Mouse (Mus musculus): ENCODE results near the gene Olfr789. TPM values are rescaled to one million over a fixed set of nuclear protein-coding genes. Genes with fewer than 3 reads are reported as not detected.

The Olfr789 gene
- total RNA-seq (2021), result not detected
- long read RNA-seq, experiment 1, result 0 reads
- long read RNA-seq, experiment 2, result 0 reads

DNA sequence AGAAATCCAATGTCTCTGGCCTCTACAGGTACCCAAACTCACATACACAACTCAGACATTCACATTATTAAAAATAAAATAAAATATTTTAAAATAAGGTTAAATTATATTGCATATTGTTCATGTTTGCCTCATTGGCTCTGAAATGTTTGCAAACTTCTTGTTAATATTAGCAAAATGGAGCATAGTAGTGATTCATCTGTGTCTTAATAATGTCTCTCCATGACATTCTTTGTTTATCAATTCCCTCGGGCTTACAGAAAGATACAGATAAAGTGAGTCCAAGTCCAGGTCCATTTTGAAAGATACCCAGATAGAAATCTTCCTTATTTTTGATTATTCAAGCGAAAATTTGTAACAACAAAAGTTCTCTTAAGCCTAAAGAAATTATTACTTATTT, at the start of gene Olfr789:
TSS of gene Olfr789 (plus strand) at position 301 of the 400 bp plus-strand sequence.
- DNase-seq, result no peak

- DNase-seq, result no peak
Observed at GRCm38 (mm10) chr10:129461562-129461961, 23.0 kb upstream of the Olfr789 start, which contains the start of gene Olfr787. Olfr787 (plus strand) TSS chr10:129461862.

DNA sequence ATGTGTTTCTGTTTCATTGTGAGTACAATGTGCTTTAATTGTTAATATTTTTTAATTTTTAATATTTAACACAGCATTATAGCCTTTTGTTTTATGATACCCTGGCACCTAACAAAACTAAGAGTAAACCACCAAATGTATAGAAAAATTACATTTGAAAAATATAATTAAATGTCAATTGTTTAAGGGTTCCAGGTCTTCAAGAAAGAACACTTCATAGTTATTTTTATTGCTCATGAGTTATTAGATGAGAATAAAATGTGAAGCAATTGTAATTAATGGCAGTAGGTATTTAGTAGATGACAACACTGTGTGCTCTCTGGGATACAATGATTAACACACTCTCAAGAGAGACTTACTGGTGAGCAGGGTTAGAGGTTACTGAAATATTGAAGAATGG, 13.9 kb upstream of the Olfr789 start, which contains the start of gene Olfr788:
TSS of gene Olfr788 (plus strand) at position 301 of the 400 bp plus-strand sequence.
- no peak for DNase-seq

- no peak for DNase-seq
Observed at GRCm38 (mm10) chr10:129473256-129473655, 11.3 kb upstream of the Olfr789 start.

DNA sequence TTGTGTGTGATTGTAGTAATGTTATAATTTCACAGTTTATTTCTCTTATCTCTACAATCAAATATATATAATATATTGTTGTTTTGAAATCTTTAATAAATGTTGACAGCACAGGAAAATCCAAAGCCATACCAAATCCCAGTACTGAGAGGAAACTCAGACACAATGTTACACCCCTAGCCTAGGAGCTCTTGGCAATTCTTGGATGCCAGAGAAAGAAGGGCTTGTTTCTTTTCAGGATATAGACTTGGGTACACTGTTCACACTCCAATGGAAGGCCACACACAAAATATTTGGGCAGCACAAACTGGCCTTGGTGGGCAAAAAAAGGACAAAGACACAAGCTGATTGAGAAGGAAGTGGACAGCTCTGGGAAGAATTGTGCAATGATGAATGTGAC, 10.8 kb upstream of the Olfr789 start:
- no peak for DNase-seq

GRCm38 (mm10) chr10:129490101-129490500, 5.5 kb downstream of the Olfr789 start:
- DNase-seq, result no peak

DNA sequence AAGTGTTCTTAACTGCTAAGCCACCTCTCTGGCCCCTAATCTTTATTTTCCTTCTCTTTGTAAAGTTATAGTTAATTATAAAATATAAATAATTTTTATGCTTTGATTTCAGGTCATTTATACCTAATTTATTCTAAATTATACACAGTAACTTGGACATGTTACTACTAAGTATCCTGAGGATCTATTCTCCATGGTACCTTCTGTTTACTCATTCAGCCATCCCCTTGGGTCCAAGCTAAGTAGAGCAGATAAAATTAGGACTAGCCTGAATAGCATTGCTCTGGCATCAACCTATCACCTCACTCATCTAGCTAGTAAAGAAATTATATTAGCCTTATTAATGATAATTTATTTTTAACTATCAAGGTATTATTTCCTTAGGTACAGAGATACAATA, 13.6 kb downstream of the Olfr789 start, which contains the start of gene Olfr790:
TSS of gene Olfr790 (plus strand) at position 301 of the 400 bp plus-strand sequence.
- DNase-seq, result no peak

DNA sequence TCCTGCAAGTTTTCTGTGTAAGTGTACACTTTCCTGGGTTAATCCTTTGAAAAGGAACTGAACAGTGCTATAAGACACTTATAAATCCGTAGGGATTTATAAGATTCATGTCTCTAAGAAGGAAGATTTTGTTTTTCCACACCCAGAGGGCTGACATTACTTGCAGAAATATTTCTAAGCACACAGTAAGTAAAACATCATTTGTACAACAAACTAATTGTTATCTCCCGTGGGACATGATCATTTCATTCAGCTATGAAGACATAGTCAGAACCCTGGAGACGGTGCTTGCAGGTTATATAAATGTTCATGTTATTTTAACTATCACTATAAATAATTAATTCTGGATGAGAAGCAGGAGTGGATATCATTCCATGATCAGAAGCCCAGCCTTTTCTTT, 36.9 kb downstream of the Olfr789 start, which contains the start of gene Olfr791:
TSS of gene Olfr791 (plus strand) at position 301 of the 400 bp plus-strand sequence.
- DNase-seq, result no peak

DNA sequence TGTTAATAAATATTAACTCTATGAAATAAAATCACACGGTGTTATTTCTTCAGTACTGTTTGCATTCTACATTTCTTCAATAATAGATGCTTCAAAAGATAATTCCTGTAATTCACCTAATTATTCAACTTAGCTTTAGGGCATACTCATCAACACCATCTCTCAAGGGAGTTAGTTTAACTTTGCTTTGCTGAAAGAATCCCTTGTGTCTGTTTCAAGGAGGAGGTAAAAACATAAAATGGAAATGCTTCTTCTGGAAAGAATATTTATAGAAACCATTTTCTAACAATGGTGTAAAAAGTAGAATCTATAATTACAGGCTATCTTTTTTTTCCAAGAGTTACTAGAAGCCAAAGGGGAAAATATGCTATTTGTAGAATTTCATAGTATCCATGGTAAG, 54.3 kb downstream of the Olfr789 start, which contains the start of gene Olfr792:
TSS of gene Olfr792 (plus strand) at position 301 of the 400 bp plus-strand sequence.
- no peak for DNase-seq

Other genes with a start within 250 kb of the Olfr789 start
- gene Olfr774, start 248.5 kb upstream of the Olfr789 start, total RNA-seq (2021), result not detected
- not detected for gene Olfr775, start 236.3 kb upstream of the Olfr789 start, total RNA-seq (2021)
- not detected for gene Olfr776, start 225.6 kb upstream of the Olfr789 start, total RNA-seq (2021)
- gene Olfr777, start 213.3 kb upstream of the Olfr789 start, total RNA-seq (2021), result not detected
- gene Olfr780, start 166.6 kb upstream of the Olfr789 start, total RNA-seq (2021), result not detected
- gene Olfr781, start 155.9 kb upstream of the Olfr789 start, total RNA-seq (2021), result not detected
- not detected for gene Olfr782, start 135.9 kb upstream of the Olfr789 start, total RNA-seq (2021)
- gene Olfr784, start 100.7 kb upstream of the Olfr789 start, total RNA-seq (2021), result not detected
- not detected for gene Olfr785, start 79.3 kb upstream of the Olfr789 start, total RNA-seq (2021)
- not detected for gene Olfr786, start 57.4 kb upstream of the Olfr789 start, total RNA-seq (2021)
- gene Olfr787, start 22.9 kb upstream of the Olfr789 start, total RNA-seq (2021), result not detected
- gene Olfr788, start 13.8 kb upstream of the Olfr789 start, total RNA-seq (2021), result not detected
- gene Olfr790, start 13.7 kb downstream of the Olfr789 start, total RNA-seq (2021), result not detected
- gene Olfr791, start 37.0 kb downstream of the Olfr789 start, total RNA-seq (2021), result not detected
- gene Olfr792, start 54.4 kb downstream of the Olfr789 start, total RNA-seq (2021), result not detected
- gene Olfr794, start 82.9 kb downstream of the Olfr789 start, total RNA-seq (2021), result not detected
- gene Olfr796, start 127.8 kb downstream of the Olfr789 start, total RNA-seq (2021), result not detected
- gene Olfr798, start 143.2 kb downstream of the Olfr789 start, total RNA-seq (2021), result not detected
- gene Olfr799, start 152.7 kb downstream of the Olfr789 start, total RNA-seq (2021), result not detected
- not detected for gene Olfr800, start 172.9 kb downstream of the Olfr789 start, total RNA-seq (2021)
- gene Olfr801, start 189.1 kb downstream of the Olfr789 start, total RNA-seq (2021), result not detected
- gene Olfr802, start 203.4 kb downstream of the Olfr789 start, total RNA-seq (2021), result not detected
- not detected for gene Olfr803, start 209.5 kb downstream of the Olfr789 start, total RNA-seq (2021)
- gene Olfr804, start 218.5 kb downstream of the Olfr789 start, total RNA-seq (2021), result not detected
- not detected for gene Olfr805, start 244.6 kb downstream of the Olfr789 start, total RNA-seq (2021)

Measured in gastrocnemius, postnatal 10 days (tissue).